Mouse (Mus musculus) left cerebral cortex, postnatal 10 days (tissue): ENCODE data around the gene Emc10. TPM values are rescaled to one million over a fixed set of nuclear protein-coding genes. Genes with fewer than 3 reads are reported as not detected.

Experiments used
- DNase-seq, 2 experiments: peaks; one replicate each; pipeline ENCODE4 v3.0.0; 2021 to 2022; ENCODE audit warnings: low spot score in 2 of 2, mixed read lengths in 1 of 2; ENCODE audit errors: extremely low spot score in 1 of 2
- intact Hi-C: fragments of 180-260 bp; cut with DNase I; formaldehyde crosslinking; loops from one replicate; pipeline ENCODE4 v1.15.1; 2025
- microRNA-seq: library from miRNA; unstranded; fragments of <30 nt; microRNA quantifications from one replicate; pipeline ENCODE4 v1.2.0, GENCODE M21; 2022
- total RNA-seq, 2 experiments: library from RNA; stranded (reverse); gene quantifications; 2 replicates each; pipeline ENCODE4 v1.2.3; 2021

Emc10 gene
- total RNA-seq, 2 experiments from 2014 or later, result 143 to 144 TPM

GRCm38 (mm10) chr7:44446070-44446855, 50.1 kb downstream of the Emc10 start:
- intact Hi-C loops, result no loop called here
- DNase-seq, result no peak

- no peak for DNase-seq
- intact Hi-C loops, result no loop called here
These were observed 50.8 kb downstream of the Emc10 start for GRCm38 (mm10) chr7:44445528-44445923.

- intact Hi-C loops, result no loop called here
- DNase-seq, result no peak
These were observed 51.3 kb downstream of the Emc10 start for GRCm38 (mm10) chr7:44444886-44445527.

GRCm38 (mm10) chr7:44443268-44444173, 52.8 kb downstream of the Emc10 start:
- DNase-seq, result no peak
- intact Hi-C loops, result loop anchor here (2.0 kb wide), 1 partner anchor 19 kb away; no protein-coding TSS in a partner anchor

GRCm38 (mm10) chr7:44442407-44442821, 53.9 kb downstream of the Emc10 start:
- intact Hi-C loops, result loop anchor here (2.0 kb wide), 1 partner anchor 20 kb away; no protein-coding TSS in a partner anchor
- DNase-seq, result peak in 1 of 2 experiments; percentile 73

GRCm38 (mm10) chr7:44441648-44442109, 54.6 kb downstream of the Emc10 start:
- intact Hi-C loops, result loop anchor here (2.0 kb wide), 1 partner anchor 21 kb away; no protein-coding TSS in a partner anchor

GRCm38 (mm10) chr7:44441180-44441579, 55.1 kb downstream of the Emc10 start:
- intact Hi-C loops, result no loop called here
- no peak for DNase-seq

More at GRCm38 (mm10) chr7:44441648-44442109, 54.6 kb downstream of the Emc10 start:
- DNase-seq, result peak; percentile 77 to 81

- intact Hi-C loops, result no loop called here
- no peak for DNase-seq
These were observed 55.9 kb downstream of the Emc10 start for GRCm38 (mm10) chr7:44440479-44440878.

Small RNA genes within 50 kb of the gene (microRNA-seq; reads per million reads assigned to microRNA genes)
- gene Mir7052 (4.3 reads per million, percentile 15 among the genes with 10 or more reads in this experiment), gene Mir7053 (0.86 reads per million)

Other genes with a start within 250 kb of the Emc10 start
- under 1 TPM; 0.91 to 0.94 TPM for gene 1700028J19Rik, start 249.8 kb downstream of the Emc10 start, total RNA-seq
- gene 2410002F23Rik, start 249.8 kb downstream of the Emc10 start, total RNA-seq, result 100 to 1,000 TPM; 116 to 119 TPM
- not detected for gene Acp4, start 239.2 kb downstream of the Emc10 start, total RNA-seq
- not detected for gene Gm15517, start 235.1 kb downstream of the Emc10 start, total RNA-seq
- 1 to 10 TPM; 2.5 to 2.8 TPM for gene Clec11a, start 189.6 kb downstream of the Emc10 start, total RNA-seq
- 100 to 1,000 TPM; 423 to 432 TPM for gene Shank1, start 186.3 kb downstream of the Emc10 start, total RNA-seq
- gene Syt3, start 112.4 kb downstream of the Emc10 start, total RNA-seq, result 10 to 100 TPM; 77.1 to 78.3 TPM
- 1 to 10 TPM; 2.1 to 2.9 TPM for gene 1700008O03Rik, start 110.7 kb downstream of the Emc10 start, total RNA-seq
- gene Lrrc4b, start 67.5 kb downstream of the Emc10 start, total RNA-seq, result 100 to 1,000 TPM; 311 to 323 TPM
- gene Aspdh, start 31.1 kb downstream of the Emc10 start, total RNA-seq, result 10 to 100 TPM; 14.7 to 18.0 TPM
- gene Josd2, start 28.5 kb downstream of the Emc10 start, total RNA-seq, result 10 to 100 TPM; 36.3 to 37.4 TPM
- gene Fam71e1, start 52 bp upstream of the Emc10 start, total RNA-seq, result 10 to 100 TPM; 24.4 to 26.8 TPM
- gene Mybpc2, start 28.1 kb upstream of the Emc10 start, total RNA-seq, result under 1 TPM; 0.09 to 0.53 TPM
- under 1 TPM in 1 of 2 experiments, not detected in 1; 0.13 TPM for gene Spib, start 35.5 kb upstream of the Emc10 start, total RNA-seq
- gene Pold1, start 52.3 kb upstream of the Emc10 start, total RNA-seq, result 1 to 10 TPM; 6.9 to 7.2 TPM
- gene Nr1h2, start 57.4 kb upstream of the Emc10 start, total RNA-seq, result 10 to 100 TPM; 49.6 to 53.6 TPM
- under 1 TPM in 1 of 2 experiments, not detected in 1; 0.32 TPM for gene Napsa, start 75.9 kb upstream of the Emc10 start, total RNA-seq
- 10 to 100 TPM; 48.5 to 55.4 TPM for gene Kcnc3, start 94.1 kb upstream of the Emc10 start, total RNA-seq
- 1 to 10 TPM; 9.1 to 9.7 TPM for gene Myh14, start 174.3 kb upstream of the Emc10 start, total RNA-seq
- not detected for gene Izumo2, start 212.2 kb upstream of the Emc10 start, total RNA-seq